Mouse (Mus musculus) erythroblast, adult 5-6 weeks (primary cell): ENCODE measurements around the gene Kcnk3. TPM values are rescaled to one million over a fixed set of nuclear protein-coding genes. Genes with fewer than 3 reads are reported as not detected.
A peak's percentile ranks its signal among the peaks of the same experiment; 100 is the strongest.

Source experiments
- ATAC-seq: replicated peaks from 2 replicates; pipeline ENCODE4 v1.8.0; 2016; ENCODE audit warnings: moderate number of reproducible peaks, mild to moderate bottlenecking, moderate TSS enrichment, inconsistent platforms; ENCODE audit not compliant: poor library complexity, low FRiP score, severe bottlenecking
- total RNA-seq, 2 experiments: library from RNA; stranded (forward) in 1 of 2; stranded (reverse) in 1 of 2; fragments of 150-400 nt in 1 of 2; fragments of 200-764, 138-1000 nt in 1 of 2; gene quantifications; 2 replicates each; pipeline versions ENCODE4 v1.2.3 to v1.2.4; 2015 to 2017; ENCODE audit warnings: low replicate concordance in 2 of 2

The Kcnk3 gene
- total RNA-seq, 2 experiments from 2014 or later = not detected

DNA sequence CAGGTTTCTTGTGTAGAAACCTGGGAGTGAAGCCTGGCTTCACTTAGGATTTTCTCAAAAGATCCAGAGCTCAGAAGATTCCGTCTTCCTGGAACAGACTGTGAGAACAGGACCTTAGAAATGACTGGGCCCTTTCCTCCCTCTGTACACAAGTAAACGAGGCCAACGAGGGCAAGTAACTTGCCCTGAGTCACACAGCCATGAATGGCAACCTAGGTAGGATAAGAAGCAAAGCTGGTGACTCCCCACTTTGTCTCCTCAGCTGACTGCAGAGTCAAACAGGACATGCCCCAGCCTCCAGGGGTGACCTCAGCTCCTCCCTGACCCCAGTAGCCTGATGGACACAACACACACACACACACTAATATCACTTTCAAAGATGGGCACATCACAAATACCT, 37.4 kb downstream of the Kcnk3 start:
- no peak for ATAC-seq

DNA sequence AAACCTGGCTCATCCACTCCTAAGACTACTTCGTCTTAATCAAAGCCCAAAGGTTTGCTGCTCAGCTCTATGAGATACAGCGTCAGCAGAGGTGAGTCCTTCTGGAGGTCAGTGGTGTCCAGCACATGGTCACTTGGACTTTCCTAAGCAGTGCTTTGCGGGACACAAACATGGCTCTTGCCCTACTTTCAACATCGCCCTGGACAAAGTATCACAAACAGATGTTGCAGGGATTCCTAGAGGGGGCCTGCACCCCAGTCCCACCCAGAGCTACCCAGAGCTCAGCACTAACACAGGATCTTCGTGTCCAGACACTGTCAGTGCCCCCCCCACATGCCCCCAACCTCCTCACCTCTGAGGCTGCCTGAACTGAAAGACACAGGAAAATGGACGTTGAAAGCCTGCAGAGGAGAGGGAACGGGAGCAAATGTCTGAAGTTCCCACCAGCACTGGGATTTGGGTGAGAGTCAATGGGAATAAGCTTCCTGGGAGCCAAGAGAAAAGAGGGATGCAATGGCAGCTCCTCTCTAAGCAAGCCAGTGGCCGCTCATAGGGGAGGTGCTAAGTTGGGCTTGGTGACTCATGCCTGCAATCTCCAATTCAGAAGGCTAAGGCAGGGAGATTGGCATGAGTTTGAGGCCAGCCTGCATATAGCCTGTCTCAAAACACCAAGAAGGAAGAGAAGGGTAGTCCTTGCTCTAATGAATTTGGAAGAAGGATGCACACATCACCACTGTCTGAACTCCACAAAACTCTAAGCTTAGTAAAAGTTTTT, 38.5 kb downstream of the Kcnk3 start:
- no peak for ATAC-seq

DNA sequence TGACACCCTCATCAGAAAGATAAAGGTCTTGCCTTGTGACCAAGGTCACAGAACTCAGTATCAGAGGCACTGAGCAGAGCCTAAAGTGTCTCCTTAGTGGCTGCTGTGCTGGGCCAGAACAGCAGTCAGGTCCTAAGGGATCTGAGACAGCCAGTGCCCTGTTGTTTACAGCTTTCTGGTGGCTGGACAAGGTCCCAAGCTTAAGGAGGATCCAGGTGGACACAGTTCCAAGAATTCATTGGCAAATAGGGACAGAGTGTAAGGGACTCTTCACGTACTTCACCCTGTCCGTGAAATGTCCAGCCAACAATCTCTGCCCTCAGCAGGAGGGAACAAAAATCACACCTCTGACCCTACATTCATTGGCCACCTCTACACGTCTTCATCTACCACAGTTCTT, 40.5 kb downstream of the Kcnk3 start:
- ATAC-seq = no peak

- no peak for ATAC-seq
Observed at GRCm38 (mm10) chr5:30630401-30630800, 42.4 kb downstream of the Kcnk3 start.

DNA sequence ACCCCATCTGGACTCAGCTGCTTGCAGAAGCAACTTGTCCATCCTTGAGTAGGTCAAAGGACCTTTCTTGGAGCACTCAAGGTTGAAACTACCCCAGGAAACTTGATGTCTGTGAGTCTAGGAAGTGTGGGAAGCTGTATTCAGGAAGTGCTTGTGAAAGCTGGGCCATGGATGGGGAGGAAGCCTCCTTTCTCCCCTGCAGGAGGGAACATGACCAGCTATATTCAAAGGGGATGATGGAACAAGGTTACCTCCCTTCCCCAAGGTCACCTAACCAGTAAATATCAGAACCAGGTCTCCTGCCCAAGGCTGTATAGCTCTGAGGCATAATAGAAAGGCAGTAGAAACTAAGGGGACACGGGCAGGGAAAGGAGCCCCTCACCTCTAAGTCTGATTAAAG, 44.2 kb downstream of the Kcnk3 start:
- no peak for ATAC-seq

DNA sequence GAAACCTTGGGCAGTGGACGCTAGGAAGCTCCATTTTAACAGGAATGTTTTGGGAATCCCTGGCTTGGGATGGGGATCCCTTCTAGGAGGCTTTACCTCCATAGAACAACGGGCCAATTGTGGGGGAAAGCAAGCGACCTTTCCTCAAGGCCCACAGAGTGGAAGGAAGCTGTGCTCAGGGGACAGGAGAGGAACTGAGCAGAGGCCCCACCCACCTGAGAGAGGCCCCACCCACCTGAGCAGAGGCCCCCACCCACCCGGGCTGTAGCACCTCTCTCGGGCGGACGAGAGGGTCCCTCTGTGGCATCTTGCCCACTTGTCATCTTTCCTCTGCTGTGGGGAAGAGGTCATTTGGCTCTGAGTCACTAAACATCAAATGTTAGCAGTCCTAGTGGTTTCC, 49.0 kb downstream of the Kcnk3 start:
- ATAC-seq = no peak

DNA sequence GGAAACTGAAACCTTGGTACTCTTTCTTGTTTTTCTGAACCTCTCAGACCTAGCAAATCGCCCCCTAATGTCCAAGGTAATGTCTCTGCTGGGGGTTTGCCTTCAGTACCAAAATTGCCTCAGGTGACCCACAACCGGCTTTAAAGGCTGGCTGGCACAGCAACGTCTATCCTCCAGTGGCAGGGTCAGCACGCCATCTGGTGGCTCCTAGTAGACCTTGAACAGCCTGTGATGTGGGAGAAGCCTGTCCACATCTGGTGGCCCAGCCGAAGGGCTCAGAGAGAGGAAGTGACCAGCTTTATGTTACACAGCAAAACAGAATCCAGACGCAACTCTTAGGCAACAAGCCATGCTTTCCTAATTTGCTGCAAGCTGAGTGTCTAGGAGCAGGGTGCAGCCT, 50.1 kb downstream of the Kcnk3 start:
- peak; percentile 70 for ATAC-seq

GRCm38 (mm10) chr5:30643477-30644179, 55.7 kb downstream of the Kcnk3 start:
- no peak for ATAC-seq

DNA sequence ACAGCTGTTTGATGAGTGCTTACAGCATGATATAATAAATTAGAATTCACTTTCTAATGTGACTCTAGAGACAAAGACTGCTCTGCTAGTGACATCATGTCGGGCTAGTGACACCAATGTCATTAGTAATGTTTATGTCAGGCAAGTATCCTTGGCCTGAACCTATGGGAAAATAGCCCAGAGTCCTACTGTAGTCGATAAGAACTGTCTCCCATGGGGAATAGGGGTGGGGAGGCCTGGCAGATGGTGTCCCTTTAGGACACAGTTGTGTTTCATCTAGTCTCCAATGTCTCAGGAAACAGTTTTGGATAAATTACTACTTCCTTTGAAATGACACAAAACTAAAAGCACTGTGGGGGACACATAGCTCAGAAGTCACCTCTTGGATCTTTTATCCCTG, 58.1 kb downstream of the Kcnk3 start:
- ATAC-seq = no peak

DNA sequence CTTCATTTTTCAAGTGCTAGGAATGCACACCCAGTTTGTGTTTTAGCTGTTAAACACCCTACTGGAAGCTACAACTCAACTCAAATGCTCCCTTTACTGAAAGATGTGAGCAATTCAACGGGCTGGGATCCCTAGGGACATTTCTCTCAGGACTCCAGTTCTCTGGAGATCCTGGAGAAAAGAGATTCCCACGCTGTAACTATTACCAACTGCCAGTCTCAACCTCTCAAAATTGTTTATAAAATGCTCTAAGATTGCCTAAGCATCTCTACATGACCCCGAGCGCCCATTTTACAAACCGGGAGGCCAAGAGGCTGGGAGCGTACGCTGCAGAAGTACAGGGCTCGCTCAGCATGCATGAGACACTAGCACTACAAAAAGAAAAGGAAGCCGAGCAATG, 59.4 kb downstream of the Kcnk3 start:
- ATAC-seq = no peak

DNA sequence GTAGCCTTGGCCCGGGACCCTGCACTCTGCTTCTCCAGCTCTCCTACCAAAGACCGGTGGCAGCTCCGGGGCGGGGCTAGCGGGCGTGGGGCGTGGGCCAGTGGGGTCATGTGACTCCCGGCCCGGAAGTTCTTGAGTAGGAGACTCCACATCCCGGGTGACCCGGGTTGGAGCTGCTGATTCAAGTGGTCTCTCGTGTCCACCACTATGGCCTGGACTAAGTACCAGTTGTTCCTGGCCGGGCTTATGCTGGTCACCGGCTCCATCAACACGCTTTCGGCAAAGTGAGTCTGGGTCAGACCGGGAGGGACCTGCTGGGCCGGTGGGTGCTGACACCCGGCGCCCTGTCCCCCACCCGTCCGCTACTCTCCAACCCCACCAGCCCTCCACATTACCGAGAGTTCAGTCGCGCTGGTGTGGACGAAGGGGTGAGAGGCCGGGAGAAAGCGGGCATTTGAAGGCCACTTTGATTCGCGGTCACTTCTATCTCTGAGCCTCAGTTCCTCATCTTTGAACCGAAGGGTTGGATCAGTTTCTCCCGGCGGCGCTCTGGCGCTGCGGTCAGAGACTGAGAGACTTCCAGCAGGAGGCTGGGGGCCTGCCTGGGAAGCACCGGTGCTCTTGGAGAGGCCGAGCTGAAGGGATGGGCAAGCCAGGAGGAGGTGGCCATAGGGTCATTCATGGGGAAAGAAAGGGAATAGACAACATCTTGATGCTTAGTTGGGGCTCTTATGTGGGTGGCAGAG, 60.0 kb downstream of the Kcnk3 start, which contains the start of gene Slc35f6:
Gene Slc35f6 (plus strand): TSS at position 119 of the 746 bp plus-strand sequence.
- peak; percentile 97 for ATAC-seq

DNA sequence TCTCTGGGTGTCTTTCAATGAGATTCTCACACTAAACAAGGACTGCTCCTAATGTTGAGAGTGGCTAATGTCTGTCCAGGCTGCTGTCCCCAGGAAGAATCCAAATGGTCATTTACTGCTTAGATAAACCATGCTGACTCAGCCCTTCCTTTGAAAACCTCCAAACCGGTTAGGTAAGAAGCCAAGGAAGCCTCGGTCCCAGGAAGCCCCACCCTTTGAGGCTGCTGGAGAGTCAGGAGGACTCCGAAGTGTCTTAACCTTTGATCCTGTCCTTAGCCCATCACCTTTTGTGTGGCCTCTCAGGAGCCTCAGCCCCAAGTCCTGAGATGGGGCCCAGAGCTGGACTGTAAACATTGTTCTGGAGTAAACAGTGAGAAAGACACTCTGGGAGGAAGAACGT, 61.6 kb downstream of the Kcnk3 start:
- no peak for ATAC-seq

DNA sequence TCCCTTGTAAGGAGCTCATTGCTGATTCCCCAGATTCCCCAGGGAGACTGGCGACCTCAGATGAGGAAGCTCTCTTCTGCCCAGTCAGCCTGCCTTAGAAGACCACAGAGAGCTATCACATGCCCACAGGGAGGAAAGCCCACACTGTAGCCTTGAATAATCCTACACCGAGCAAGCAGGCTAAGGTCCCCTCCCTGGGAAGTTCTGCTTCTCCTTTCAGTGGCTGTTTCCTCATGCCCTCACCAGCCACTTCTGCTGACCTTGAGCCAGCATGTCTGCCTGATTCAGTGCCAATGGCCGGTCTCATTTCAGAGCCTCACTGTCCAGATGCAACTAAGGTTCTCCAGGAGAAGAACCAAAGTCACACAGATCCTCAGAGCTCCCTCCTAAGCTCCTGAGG, 62.8 kb downstream of the Kcnk3 start:
- no peak for ATAC-seq

- no peak for ATAC-seq
Observed at GRCm38 (mm10) chr5:30651554-30651953, 63.6 kb downstream of the Kcnk3 start.

DNA sequence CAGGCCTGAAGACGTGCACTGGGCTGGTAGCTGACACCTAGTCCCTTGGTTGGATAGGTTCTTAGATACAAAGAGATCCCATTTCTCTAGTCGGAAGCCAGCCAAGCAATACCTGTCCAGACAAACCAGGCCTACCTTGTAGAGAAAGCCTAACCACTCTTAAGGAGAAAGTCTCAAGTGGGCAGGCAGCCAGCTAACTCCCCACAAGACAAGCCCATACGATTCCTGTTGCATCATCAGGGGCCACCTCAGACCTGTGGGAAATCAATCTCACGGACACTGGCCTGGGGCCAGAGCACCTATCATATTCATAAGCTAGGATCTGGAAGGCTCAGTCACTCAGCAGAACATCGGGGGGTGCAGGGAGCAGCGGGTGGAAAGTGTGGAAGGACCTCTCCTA, 65.3 kb downstream of the Kcnk3 start:
- ATAC-seq = no peak

- ATAC-seq = no peak
Observed at GRCm38 (mm10) chr5:30655042-30655441, 67.1 kb downstream of the Kcnk3 start.

GRCm38 (mm10) chr5:30655526-30656195, 67.7 kb downstream of the Kcnk3 start:
- no peak for ATAC-seq

DNA sequence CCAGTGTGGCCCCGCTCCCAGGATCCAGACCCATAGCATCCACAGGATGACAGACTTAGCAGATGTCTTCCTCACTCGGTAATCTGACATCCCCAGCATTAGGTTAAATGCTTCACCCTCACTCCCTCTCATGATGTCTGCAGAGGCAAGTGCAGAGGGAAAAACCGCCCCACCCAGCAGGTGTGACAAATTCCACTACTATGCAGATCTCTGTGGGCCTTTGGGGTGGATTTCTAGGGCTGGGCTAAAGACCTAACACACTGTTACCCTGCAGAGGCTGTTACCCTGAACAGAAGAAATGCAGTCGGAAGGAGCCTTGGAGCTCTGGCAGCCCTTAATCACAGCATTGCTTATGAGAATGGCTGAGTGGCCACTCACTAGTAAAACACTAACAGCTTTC, 71.1 kb downstream of the Kcnk3 start:
- ATAC-seq = no peak

DNA sequence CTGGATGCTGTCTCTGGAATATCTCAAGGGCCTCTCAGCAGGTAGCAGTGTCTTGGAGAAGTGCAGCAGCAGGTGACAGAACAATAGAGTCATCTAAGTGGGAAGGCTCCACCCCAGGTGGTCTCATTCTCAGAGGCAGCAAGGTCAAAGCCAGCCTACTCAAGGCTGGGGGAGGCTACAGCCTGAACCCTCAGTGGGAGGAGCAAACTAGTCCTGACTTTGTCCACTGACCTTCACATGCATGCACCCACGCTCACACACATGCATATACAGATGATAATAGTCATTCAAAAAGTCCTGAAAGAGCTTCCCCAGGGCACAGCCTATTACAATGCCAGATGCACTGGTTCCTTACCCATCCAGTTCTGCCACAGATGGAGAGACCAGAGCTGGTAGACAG, 72.3 kb downstream of the Kcnk3 start:
- ATAC-seq = no peak

DNA sequence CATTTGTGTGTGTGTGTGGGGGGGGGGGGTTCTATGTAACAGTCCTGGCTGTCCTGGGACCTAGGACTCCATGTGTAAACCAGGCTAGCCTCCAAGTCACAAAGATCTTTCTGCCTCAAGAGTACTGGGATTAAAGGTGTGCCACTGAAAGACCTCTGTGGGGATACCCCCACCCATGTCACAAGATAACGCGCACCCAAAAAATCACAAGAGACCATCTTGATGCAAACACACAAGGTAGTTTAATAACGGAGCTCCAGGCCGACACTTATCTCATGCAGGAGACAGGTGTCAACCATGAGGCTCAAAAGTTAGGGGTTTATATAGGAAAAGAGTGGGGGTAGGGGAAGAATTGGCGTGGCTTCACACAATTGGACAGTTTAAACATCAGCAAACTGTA, 72.8 kb downstream of the Kcnk3 start:
- ATAC-seq = no peak
